Mouse (Mus musculus): ENCODE measurements around the gene Plxnb1.
"Not testable (repeated sequence)": the region's sequence is repeated elsewhere in the genome, so short reads cannot be mapped to it uniquely, and the experiment has no call there.

Plxnb1 gene

DNA sequence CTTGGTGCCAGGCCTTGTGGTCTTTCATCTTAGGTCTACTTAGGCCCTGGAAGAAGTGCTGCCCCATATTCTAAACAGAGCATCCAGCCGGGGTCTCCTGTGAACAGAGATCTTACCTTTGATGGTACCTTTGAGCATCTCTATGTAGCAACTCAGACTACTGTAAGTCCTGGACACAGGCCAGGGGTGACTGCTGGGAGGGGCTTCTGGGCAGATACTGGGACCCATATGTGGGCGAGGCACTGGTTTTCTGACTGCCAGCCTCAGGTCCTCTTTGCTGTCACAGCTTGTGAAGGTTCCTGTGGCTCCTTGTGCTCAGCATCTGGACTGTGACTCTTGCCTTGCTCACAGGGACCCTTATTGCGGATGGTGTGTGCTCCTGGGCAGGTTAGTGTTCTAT lies 7.4 kb downstream of the Plxnb1 start:
- DNase-seq (ENCODE audit: inconsistent ontology term) = no peak

DNA sequence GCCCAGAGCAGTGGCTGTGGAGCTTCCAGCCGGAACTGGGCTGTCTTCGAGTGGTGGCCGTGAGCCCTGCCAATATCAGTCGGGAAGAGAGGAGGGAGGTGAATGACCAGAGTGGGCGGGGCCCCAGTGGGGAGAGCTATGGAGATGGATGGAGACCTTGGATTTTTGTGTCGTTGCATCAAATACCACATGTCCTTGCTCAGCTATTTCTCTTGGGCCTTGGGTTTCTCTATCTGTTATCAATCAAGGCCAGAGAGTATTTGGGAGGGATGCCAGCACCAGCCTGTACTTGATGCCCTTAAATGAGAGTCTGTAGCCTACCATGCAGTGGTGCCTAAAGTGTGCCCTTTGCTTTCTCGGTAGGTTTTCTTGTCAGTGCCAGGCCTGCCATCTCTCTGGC lies 8.1 kb downstream of the Plxnb1 start:
- DNase-seq (ENCODE audit: inconsistent ontology term) = peak; percentile 27

DNA sequence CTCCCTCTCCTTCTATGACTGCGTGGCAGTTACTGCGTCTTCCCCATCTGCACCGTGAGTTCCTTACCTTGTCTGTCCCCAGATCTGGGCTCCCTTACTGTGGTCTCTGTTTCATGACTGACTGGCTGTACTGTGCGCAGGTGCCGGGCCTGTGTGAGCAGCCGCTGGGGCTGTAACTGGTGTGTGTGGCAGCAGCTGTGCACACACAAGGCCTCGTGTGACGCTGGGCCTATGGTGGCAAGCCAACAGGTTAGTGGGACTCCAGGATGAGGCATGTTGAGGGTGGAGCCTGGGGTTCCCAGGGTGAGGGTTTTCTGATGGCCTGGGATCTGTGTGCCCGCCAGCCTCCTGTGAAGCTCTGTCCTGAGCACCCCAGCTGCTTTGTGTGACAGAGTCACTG lies 8.9 kb downstream of the Plxnb1 start:
- DNase-seq (ENCODE audit: inconsistent ontology term) = no peak

DNA sequence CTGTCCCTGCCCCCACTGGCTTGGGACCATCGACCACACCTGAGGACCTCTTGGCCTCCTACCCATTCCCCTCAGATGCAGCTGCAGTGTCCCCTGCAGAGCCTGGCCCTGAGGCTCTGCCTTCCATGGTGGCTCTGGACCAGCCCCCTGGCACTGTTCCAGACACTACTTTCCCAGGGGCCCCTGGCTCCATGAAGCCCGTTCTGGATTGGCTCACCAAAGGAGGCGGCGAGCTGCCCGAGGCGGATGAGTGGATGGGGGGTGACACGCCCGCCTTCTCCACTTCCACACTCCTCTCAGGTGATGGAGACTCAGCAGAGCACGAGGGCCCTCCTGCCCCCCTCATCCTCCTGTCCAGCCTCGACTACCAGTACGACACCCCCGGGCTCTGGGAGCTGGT lies 9.8 kb downstream of the Plxnb1 start:
- no peak for DNase-seq (ENCODE audit: inconsistent ontology term)

DNA sequence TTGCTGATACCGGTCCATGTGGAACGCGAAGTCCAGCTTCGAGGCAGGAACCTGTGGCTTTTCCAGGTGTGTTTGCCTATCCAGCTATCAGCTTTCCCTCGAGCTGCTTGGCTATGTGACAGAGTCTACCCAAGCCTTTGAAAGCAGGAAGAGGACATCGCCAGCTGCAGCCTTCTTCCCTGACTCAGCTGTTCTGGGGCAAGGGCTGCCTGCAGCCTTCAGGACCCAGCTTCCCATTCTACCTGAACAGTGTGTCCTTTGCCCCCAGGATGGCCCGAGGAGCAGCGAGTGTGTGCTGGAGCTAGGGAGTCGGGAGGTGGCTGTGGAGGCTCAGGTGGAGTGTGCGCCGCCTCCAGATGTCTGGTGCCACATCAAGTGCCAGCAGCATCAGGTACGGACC lies 10.5 kb downstream of the Plxnb1 start:
- no peak for DNase-seq (ENCODE audit: inconsistent ontology term)

DNA sequence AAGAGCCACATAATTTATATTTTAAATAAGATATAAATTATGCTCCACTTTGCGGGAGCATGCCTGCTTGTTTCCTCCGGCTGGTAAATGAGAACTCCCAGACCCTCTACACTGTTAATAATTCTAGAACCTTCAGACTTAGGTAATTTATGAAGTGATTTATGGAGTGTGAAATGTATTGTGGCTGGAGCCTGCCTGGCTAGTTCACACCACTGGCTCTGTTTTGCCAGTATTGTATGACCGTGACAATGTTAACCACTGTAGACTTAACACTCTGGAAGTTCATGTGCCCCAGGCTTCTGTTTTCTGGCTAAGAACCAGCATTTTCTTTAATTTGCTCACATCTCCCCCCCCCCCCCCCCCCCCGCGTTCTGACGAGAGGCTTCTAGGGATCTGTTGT lies 12.2 kb downstream of the Plxnb1 start:
- no peak for DNase-seq (ENCODE audit: inconsistent ontology term)

DNA sequence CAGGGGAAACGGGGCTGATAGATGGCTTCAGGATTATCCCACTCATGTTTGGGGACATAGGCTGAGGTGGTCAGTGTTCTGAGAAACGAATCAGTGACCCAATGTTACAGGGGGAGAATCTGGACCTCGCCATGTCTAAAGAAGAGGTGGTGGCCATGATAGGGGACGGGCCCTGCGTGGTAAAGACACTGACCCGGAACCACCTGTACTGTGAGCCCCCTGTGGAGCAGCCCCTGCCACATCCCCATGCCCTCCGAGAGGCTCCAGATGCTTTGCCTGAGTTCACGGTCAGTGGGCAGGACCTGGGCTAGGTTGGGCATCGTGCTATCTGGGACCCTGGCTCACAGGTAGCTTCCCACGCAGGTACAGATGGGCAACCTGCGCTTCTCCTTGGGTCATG lies 15.1 kb downstream of the Plxnb1 start:
- DNase-seq (ENCODE audit: inconsistent ontology term) = no peak

DNA sequence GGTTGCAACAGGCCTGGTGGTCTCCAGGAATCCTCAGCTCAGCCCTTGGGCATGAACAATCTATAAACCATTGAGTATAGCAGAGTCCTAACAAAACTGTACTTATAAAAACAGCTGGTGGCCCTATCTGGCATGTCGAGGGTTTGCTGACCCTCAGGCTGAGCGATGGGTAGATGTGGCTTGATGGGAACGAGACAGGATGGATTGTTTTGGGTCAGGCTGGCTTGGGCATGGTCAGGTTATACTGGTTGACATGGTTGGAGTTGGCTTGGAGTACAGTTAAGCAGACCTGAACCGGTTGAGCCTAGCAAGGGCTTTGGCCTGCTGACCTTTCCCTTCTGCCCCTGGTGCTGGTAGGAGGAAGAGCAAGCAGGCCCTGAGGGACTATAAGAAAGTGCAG lies 15.9 kb downstream of the Plxnb1 start:
- no peak for DNase-seq (ENCODE audit: inconsistent ontology term)

DNA sequence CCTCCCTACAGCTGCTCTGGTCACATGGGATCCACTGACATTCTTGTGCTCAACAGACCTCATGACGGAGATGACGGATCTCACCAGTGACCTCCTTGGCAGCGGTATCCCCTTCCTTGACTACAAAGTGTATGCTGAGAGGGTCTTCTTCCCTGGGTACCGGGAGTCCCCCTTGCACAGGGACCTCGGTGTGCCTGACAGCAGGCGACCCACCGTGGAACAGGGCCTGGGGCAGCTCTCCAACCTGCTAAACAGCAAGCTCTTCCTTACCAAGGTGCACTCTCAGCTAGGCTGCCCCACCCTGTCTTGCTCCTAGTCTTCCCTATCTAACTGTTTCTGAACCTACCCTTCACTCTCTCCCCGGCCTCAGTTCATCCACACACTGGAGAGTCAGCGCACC lies 16.4 kb downstream of the Plxnb1 start:
- DNase-seq (ENCODE audit: inconsistent ontology term) = no peak

DNA sequence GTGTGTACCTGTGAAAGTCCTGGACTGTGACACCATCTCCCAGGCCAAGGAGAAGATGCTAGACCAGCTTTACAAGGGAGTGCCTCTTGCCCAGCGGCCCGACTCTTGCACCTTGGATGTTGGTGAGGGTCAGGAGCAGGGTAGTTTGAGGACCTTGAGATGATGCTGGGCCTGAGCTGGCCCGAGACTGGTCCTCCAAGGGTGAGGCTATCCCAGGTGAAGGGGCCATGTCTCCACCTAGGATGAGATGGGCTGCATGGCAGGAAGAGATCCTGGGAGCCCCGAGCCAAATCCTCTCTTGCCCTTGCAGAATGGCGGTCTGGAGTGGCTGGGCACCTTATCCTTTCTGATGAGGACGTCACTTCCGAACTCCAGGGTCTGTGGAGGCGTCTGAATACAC lies 18.1 kb downstream of the Plxnb1 start:
- DNase-seq (ENCODE audit: inconsistent ontology term) = no peak

DNA sequence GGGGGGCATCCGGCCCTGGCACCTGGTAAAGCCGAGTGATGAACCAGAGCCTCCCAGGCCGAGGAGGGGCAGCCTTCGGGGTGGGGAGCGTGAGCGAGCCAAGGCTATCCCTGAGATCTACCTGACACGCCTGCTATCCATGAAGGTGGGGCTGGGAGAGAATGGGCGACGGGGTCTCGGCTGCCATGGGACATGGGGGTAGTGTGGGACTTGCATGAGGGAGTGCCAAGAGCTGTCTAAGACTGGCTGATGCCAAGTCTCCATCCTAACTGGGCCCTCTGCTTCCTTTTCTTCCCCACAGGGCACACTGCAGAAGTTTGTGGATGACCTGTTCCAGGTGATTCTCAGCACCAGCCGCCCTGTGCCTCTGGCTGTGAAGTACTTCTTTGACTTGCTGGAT lies 19.1 kb downstream of the Plxnb1 start:
- DNase-seq (ENCODE audit: inconsistent ontology term) = no peak

DNA sequence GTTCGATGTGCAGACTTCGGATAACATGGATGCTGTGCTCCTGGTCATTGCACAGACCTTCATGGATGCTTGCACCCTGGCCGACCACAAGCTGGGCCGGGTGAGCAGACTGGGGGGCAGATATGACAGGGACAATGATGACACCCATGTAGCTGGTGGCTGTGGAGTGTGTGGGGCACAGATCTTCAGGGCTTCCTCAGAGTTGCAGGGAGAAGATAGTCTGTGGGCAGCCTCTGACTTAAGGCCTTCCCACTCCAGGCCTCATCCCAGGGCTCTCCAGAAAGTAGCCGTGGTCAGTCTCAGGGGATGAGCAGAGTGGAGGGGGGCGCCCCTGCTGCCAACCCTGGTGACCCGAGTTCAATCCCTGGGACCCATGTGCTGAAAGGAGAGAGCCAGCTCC lies 19.7 kb downstream of the Plxnb1 start:
- DNase-seq (ENCODE audit: inconsistent ontology term) = no peak

DNA sequence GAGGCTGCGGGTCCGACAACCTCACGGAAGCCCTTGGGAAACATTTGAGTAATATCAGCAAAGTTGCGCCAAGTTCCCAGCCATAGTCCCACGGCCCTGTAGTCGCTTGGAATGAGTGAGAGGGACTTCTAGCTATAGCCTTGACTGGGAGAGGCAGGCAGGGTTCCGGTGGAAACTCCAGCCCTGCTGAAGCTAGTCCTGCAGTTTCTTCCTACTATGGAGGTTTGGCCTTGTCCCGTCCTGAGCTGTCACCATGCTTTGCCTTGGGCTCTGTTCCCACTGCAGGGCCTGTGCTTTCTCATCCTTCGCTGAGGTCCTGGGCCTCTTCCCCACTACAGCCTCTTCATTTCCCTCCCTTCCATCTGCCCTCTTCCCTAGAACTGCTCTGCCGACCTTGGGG lies 21.0 kb downstream of the Plxnb1 start:
- no peak for DNase-seq (ENCODE audit: inconsistent ontology term)

DNA sequence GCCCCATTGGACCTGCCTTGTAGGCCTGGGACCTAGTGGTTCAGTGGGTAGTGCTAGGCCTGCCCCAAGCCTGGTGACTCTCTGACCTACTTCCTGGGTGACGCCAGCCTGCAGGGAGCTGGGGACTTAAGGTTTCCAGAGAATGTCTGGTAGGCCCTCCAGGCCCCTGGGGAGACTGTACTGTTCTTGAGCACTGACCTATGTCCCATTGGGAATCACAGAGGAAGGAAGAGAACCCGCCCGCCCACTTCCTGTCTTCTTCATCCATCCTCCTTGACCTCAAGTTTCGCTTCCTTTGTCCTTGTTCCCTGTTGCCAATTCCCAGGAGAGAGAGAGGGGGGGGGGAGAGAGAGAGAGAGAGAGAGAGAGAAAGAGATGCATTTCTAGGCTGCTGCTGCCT lies 22.9 kb downstream of the Plxnb1 start:
- DNase-seq (ENCODE audit: inconsistent ontology term) = no peak

DNA sequence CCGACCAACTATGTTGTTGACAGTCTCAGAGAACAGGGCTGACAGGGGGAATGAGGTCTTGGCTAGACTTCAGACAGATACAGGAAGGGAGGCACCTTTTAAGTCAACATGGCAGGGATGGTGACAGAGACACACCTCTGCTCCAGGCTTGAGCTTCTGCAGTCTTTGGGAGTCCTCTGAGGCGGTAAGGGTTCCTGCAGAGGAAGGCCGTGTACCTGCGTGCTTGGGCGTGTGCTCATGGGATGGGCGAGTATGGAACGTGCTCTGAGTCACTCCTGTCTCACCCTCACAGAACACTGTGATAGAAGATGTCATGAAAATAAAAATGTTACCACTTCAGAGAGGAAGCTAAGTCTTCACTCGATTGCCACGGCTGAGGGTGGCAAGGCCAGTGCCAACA lies 24.4 kb downstream of the Plxnb1 start:
- no peak for DNase-seq (ENCODE audit: inconsistent ontology term)

DNA sequence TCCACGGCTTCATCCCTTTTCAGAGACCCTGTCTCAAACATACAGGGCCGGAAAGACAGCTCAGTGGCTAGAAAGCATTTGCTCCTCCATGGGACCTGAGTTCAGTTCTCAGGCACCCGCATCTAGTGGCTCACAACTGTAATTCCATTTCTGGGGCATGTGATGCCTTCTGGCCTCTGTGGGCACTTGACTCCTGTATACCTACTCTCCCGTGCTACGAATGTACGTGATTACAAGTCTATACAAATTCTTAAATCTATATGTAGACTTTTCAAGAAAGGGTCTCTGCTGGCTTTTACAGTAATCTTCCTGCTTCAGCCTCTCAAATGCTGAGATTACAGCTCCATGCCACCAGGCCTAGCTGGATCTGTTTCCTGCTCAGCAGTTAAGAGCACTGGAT lies 25.8 kb downstream of the Plxnb1 start:
- DNase-seq (ENCODE audit: inconsistent ontology term) = no peak

DNA sequence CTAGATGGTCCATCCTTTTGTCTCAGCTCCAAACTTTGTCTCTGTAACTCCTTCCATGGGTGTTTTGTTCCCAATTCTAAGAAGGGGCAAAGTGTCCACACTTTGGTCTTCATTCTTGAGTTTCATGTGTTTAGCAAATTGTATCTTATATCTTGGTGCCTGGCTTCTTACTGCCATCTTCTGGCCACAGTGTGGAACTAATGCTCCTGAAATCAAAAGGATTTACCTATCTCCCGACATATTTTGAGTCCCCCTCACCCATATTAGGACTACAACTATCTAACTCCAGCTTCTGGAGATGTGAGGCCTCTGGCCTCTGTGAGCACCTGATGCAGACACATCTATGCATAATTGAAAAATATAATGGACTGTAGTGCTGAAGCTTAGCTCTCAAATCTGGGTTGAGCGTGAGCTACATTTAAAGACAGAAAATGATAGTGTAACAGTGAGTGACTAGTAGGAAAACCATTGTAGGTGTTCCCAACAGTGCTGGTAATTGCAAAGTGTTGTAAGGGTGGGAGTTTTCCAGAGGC lies 27.4 kb downstream of the Plxnb1 start:
- DNase-seq (ENCODE audit: inconsistent ontology term) = peak; percentile 22

DNA sequence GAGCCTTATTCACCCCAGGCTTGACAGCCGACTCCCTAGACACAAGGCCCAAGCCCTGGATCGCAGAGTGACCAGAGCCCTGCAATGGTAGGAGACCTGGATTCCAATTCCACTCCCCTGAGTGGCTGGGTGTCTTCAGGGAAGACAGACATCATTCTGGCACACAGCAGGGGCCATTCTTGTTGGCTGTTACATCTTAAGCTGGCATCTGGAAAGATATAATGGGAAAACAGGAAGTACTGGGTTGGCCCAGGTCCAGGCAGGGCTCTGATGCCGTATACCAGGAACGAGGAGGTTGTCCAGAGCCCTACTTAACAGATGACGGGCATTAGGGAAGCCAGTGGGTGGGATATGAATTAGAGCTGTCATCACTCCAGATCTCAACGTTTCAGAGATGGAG lies 28.1 kb downstream of the Plxnb1 start:
- peak; percentile 11 for DNase-seq (ENCODE audit: inconsistent ontology term)

DNA sequence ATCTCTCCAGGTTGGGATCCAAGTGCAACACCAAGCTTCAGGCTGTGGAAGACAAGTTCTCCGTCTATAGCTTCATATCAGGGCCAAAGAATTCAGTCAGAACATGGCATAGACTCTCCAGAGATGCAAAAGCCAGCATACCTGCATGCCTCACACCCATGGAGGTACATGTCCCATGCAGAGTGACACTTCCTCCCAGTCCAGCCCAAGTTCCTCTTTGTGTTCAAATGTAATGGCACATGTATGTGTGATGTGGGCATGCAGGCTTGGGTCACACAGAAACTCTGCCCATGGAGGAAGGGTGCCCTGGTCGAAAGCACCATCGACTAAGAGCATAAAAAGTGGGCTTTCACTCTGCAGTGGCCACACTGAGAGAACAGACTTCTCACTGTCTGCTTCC lies 29.0 kb downstream of the Plxnb1 start:
- DNase-seq (ENCODE audit: inconsistent ontology term) = no peak

DNA sequence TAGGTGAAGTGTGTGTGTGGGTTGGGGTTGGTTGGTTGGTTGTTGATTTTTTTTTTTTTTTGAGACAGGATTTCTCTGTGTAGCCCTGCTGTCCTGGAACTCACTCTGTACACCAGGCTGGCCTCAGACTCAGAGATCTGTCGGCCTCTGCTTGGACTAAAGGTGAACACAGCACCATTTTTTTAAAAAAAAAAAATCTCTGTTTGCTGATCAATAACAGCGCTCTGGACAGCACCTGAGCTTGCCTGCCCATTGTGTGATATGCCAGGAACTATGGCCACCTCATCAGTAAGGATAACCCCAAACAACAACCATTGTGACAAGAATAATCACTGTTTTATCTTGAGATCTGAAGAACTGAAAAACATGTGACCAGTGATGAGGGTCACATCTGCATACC lies 29.9 kb downstream of the Plxnb1 start:
- DNase-seq (ENCODE audit: inconsistent ontology term) = no peak

DNA sequence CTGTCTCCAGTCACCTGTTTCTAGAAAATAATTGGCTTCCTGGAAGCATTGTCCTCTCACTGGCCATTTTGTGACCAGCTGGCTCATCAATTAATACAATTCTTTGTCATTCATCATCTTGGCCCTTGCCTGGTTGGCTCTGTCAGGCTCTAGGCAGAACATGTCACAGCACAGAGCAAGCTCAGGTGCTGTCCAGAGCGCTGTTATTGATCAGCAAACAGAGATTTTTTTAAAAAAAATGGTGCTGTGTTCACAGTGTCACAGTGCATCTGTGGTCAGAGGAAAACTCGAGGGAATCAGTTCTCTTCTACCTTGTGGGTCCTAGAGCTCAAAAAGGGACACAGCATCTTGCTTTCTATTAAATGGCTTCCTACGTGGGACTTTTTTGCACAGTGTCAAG lies 30.3 kb downstream of the Plxnb1 start:
- no peak for DNase-seq (ENCODE audit: inconsistent ontology term)

DNA sequence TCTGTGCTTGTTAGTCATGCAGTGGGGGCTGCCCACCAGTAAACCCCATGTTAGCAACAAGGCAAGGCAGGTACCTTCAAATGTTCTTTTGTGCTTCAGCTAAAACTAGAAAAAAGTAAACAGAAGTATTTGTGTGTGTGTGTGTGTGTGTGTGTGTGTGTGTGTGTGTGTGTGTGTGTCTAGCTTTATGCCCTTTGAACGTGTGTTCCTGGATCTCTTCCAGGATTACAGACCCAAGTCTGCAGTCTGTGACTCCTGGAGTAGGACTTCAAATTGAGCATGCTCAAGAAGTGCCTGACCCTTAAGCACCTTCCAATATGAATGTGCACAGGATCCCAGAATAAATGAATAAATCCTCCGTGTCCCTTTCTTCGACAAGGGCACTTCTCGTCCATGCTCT lies 31.9 kb downstream of the Plxnb1 start:
- no peak for DNase-seq (ENCODE audit: inconsistent ontology term)

DNA sequence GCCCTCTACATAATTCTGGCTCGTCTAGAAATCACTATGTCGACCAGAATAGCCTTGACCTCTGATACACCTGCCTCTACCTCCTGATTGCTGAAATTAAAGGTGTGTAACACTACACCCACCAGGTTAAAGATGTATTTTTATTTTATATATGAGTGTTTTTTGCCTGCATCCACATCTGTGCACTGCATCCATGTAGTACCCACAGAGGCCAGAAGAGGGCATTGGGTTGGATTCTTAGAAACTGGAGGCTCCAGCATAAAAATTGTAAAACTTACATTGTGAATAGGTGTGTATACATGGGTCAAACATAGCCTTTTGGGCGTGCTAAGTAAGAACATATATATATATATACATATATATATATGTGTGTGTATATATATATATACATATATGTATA lies 33.0 kb downstream of the Plxnb1 start:
- no peak for DNase-seq (ENCODE audit: inconsistent ontology term)

DNA sequence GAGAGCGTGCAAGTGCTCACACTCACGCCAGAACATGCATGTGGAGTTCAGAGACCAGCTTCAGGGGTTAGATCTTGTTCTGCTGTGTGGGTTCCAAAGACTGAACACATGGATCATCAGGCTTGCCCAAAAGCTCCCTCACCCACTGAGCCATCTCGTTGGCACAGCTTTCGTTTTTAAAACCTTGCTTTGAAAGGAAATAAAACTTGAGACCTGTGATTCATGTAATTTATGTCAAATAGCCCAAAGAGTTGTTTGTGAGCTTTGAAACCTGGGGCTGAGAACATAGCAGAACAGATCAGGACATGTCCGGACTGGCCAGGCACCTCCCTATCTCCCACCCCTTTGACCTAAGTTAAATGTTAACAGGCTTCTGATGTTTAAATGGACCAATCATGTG lies 34.9 kb downstream of the Plxnb1 start:
- DNase-seq (ENCODE audit: inconsistent ontology term) = no peak

DNA sequence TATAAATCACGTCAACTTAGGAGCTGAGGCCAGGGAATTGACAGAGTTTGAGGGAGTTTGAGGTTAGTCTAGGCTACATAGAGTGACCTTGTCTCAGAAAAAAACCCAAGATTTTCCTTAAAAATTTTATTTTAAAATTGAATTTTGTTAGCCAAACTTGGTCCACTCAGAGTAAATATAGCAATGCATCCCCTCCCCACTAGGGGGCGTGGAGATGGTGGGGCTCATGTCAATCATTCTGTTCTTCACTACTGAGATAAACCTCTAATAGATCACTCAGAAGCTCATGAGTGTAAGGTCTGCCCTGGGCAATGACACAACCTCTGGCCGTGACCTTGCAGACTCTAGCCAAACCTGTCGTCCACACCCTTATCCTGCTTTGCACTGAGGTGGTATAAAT lies 45.2 kb downstream of the Plxnb1 start:
- DNase-seq (ENCODE audit: inconsistent ontology term) = not testable (repeated sequence)
